Mouse (Mus musculus) limb, embryonic 14.5 days (tissue): ENCODE measurements around the gene Kcnb1. TPM values are rescaled to one million over a fixed set of nuclear protein-coding genes. Genes with fewer than 3 reads are reported as not detected.

Experiments used
- ATAC-seq: fragments of 200-750 bp; cut with Nextera tagmentation; 2 replicates; pipeline ENCODE4 v1.8.0; 2017; ENCODE audit warnings: low read depth, moderate number of reproducible peaks, moderate TSS enrichment; ENCODE audit not compliant: low FRiP score
- DNase-seq: peaks from one replicate; pipeline ENCODE4 v3.0.0-alpha.2; 2015; ENCODE audit warnings: low spot score
- H3K27ac ChIP-seq: fragments of 300-500 bp; sonication (generic); replicated peaks from 2 replicates; pipeline ENCODE4 v1.5.1; 2014; ENCODE audit warnings: low read depth, mild to moderate bottlenecking, low read length, moderate library complexity, mixed read lengths
- H3K27me3 ChIP-seq: fragments of 300-500 bp; sonication (generic); 2 replicates; pipeline ENCODE4 v1.6.1; 2014; ENCODE audit warnings: low read length, mixed read lengths; ENCODE audit not compliant: control insufficient read depth, insufficient read depth
- H3K36me3 ChIP-seq: fragments of 300-500 bp; sonication (generic); 2 replicates; pipeline ENCODE4 v1.6.1; 2014; ENCODE audit warnings: mild to moderate bottlenecking, low read length, moderate library complexity, mixed read lengths; ENCODE audit not compliant: control insufficient read depth, insufficient read depth
- H3K4me1 ChIP-seq: fragments of 300-500 bp; sonication (generic); 2 replicates; pipeline ENCODE4 v1.6.1; 2014; ENCODE audit warnings: antibody characterized with exemption, low read length, mixed read lengths; ENCODE audit not compliant: control insufficient read depth, insufficient read depth
- H3K4me2 ChIP-seq: fragments of 300-500 bp; sonication (generic); replicated peaks from 2 replicates; pipeline ENCODE4 v1.6.1; 2014; ENCODE audit warnings: low read depth, mild to moderate bottlenecking, low read length, moderate library complexity; ENCODE audit not compliant: severe bottlenecking
- H3K4me3 ChIP-seq: fragments of 300-500 bp; sonication (generic); replicated peaks from 2 replicates; pipeline ENCODE4 v1.5.1; 2014; ENCODE audit warnings: low read length
- H3K9ac ChIP-seq: fragments of 300-500 bp; sonication (generic); 2 replicates; pipeline ENCODE4 v1.6.1; 2014; ENCODE audit warnings: mild to moderate bottlenecking, low read depth, low read length, moderate library complexity; ENCODE audit not compliant: severe bottlenecking
- H3K9me3 ChIP-seq: fragments of 300-500 bp; sonication (generic); 2 replicates; pipeline ENCODE4 v1.6.1; 2016; ENCODE audit warnings: low read length; ENCODE audit not compliant: control insufficient read depth
- POLR2A ChIP-seq: fragments of 200-500 bp; IDR thresholded peaks from 2 replicates; pipeline ENCODE4 v1.8.0; 2012; ENCODE audit warnings: inconsistent platforms, mild to moderate bottlenecking, moderate library complexity, borderline replicate concordance; ENCODE audit not compliant: insufficient read depth, insufficient read length; ENCODE audit errors: extremely low read depth
- WGBS: fragments of 180-500 bp; shearing (Covaris S2); extraction: QIAGEN DNeasy Blood & Tissue Kit; methylation state at CpG from one replicate; pipeline ENCODE4 v1.1.7; 2014; 5-methylcytosine and 5-hydroxymethylcytosine counted together
- polyA plus RNA-seq, 2 experiments: library from polyadenylated mRNA; depleted of rRNA in 1 of 2; stranded (reverse) in 1 of 2; unstranded in 1 of 2; fragments of >200 nt; fragmentation: Nextera tagmentation in 1 of 2; extraction: Ambion mirVana in 1 of 2; gene quantifications; 2 replicates each; pipeline versions ENCODE4 v1.2.1 to v1.2.3; 2012 to 2014

The Kcnb1 gene
- polyA plus RNA-seq, 2 experiments = 1.3 to 3.3 TPM

DNA sequence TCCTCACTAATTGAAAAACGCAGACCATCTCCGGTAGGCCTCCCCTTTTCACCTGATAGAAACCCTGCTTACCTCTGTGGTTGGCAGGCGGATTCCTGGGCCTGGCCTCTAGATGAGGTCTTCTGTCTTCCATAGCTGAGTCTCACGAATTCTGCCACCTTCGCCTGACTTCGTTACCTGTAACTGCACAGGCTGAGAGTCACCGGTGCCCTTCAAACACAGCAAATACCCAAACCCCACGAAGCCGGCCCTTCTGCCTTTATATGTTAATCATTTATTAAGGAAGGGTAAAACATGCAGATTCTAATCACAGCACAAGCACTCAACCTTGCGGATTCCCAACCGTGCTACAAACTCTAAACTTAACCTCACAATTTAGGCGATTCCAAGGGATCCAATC, 130.0 kb downstream of the Kcnb1 start:
- H3K9me3 ChIP-seq = no peaks in the 10 kb centered on the region
- no peaks in the 10 kb centered on the region for H3K27me3 ChIP-seq
- ATAC-seq (no peak), DNase-seq (no peak)
- H3K9ac ChIP-seq = no peak overlapping the region
- peaks cover 13% of the 10 kb centered on the region for H3K4me1 ChIP-seq
- no peak overlapping the region for H3K4me3 ChIP-seq
- no peak for TF ChIP-seq POLR2A
- H3K27ac ChIP-seq = no peak overlapping the region
- H3K36me3 ChIP-seq = peaks cover 45% of the 10 kb centered on the region
- WGBS = 73% methylated on average over 12 of the region's 12 CpGs
- no peak overlapping the region for H3K4me2 ChIP-seq

DNA sequence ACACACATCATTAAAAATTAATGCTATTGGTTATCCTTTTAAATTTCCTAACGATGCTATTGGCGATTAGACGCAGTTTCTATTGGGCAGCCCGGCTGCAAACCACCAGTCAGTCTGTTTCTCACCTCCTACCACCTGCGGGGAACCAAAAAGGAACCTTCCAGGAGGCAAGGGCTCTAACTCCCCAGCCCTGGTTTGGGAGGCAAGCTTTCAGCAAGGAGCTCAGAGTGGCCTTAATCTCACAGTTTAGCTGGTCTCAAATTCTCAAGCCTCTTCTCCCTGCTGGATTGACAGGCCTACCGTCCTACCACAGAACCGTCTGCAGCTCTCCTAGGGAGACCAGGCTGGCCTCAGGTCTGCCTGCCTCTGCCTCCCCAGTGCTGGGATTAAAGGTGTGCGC, 130.4 kb downstream of the Kcnb1 start:
- H3K27ac ChIP-seq = no peak overlapping the region
- H3K9me3 ChIP-seq = no peaks in the 10 kb centered on the region
- H3K9ac ChIP-seq = no peak overlapping the region
- H3K36me3 ChIP-seq = peaks cover 45% of the 10 kb centered on the region
- TF ChIP-seq POLR2A = no peak
- H3K4me3 ChIP-seq = no peak overlapping the region
- H3K27me3 ChIP-seq = no peaks in the 10 kb centered on the region
- ATAC-seq = no peak
- H3K4me2 ChIP-seq = no peak overlapping the region
- WGBS = 57% methylated on average over 8 of the region's 8 CpGs
- no peak for DNase-seq
- H3K4me1 ChIP-seq = peaks cover 9% of the 10 kb centered on the region

DNA sequence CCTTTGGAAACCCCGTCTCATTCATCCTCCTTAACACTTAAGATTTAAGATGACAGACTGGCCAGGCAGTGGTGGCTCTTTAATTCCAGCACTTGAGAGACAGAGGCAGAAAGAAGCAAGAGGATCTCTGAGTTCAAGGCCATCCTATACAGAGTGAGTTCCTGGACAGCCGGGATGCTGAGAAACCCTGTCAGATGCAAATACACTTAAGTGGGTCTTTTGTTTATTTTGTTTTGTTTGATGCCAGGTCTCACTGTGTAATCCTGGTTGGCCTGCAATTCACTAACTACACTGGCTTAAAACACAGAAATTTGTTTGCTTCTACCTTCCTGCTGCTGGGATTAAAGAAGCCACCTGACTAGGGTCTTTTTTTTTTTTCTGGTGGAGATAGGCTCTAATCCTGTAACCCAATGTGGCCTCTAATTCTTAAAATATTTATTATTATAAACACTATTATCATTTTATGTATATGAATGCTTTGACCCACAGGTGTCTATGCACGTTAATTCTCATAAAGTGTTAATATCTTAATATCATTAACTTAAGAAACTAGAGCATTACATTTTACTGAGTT, 131.1 kb downstream of the Kcnb1 start:
- H3K27me3 ChIP-seq = no peaks in the 10 kb centered on the region
- no peak for TF ChIP-seq POLR2A
- DNase-seq (no peak), ATAC-seq (no peak)
- peaks cover 9% of the 10 kb centered on the region for H3K4me1 ChIP-seq
- H3K9me3 ChIP-seq = no peaks in the 10 kb centered on the region
- H3K27ac ChIP-seq = no peak overlapping the region
- no peak overlapping the region for H3K4me2 ChIP-seq
- no peak overlapping the region for H3K4me3 ChIP-seq
- WGBS = 63% methylated on average over 3 of the region's 3 CpGs
- peaks cover 46% of the 10 kb centered on the region for H3K36me3 ChIP-seq
- no peak overlapping the region for H3K9ac ChIP-seq

DNA sequence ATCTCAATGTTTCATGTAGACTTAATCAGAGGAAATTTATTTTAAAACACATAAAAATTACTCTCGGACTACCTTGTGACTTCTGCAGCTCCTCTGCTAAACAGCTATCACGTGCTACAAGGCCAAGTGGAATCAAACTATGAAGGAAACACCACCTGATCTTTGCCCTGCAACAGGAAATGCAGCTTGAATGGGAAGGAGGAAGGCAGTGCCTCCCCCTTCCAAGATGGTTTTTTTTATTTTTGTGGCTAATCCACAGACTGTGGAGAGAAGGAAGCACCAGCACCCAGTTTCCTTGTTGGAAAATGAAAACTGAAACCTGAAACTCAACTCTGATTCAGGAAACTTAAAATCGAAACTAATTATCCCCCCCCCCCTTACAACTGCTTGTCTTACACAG, 131.8 kb downstream of the Kcnb1 start:
- Histone ChIP-seq H3K9me3 (no peaks in the 10 kb centered on the region), H3K4me1 (peaks cover 9% of the 10 kb centered on the region), H3K9ac (no peak overlapping the region), H3K27ac (no peak overlapping the region), H3K4me2 (no peak overlapping the region), H3K4me3 (no peak overlapping the region), H3K36me3 (peaks cover 49% of the 10 kb centered on the region), H3K27me3 (no peaks in the 10 kb centered on the region)
- ATAC-seq = no peak
- no peak for TF ChIP-seq POLR2A
- 55% methylated on average over 3 of the region's 3 CpGs for WGBS
- no peak for DNase-seq

DNA sequence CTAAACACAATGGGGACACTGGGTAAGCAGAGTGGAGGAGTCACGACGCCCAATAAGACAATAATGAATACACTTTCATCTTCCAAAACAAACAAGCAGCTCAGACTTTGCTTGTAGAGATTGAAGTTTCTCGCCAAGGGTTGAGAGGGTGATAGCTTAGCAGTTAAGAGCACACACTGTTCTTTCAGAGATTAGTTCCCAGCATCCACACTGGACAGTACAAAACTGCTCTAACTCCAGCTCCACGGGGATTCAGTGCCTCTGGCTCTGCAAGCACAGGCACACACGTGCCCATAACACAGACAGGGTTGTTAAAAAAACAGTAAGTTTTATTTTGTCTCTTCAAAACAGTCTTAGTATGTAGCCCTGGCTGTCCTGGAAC, 133.0 kb downstream of the Kcnb1 start:
- no peak overlapping the region for H3K4me2 ChIP-seq
- H3K9ac ChIP-seq = no peak overlapping the region
- no peak for TF ChIP-seq POLR2A
- ATAC-seq (no peak), DNase-seq (no peak)
- H3K27me3 ChIP-seq = no peaks in the 10 kb centered on the region
- no peak overlapping the region for H3K4me3 ChIP-seq
- no peak overlapping the region for H3K27ac ChIP-seq
- H3K4me1 ChIP-seq = peaks cover 9% of the 10 kb centered on the region
- WGBS = 87% methylated on average over 5 of the region's 5 CpGs
- H3K9me3 ChIP-seq = no peaks in the 10 kb centered on the region
- H3K36me3 ChIP-seq = peaks cover 58% of the 10 kb centered on the region
